Mouse (Mus musculus) liver, embryonic 16.5 days (tissue): Measurements from ENCODE around the gene Tnfsf9. TPM values are rescaled to one million over a fixed set of nuclear protein-coding genes. Genes with fewer than 3 reads are reported as not detected.

Source experiments
- ATAC-seq: fragments of 200-750 bp; cut with Nextera tagmentation; 2 replicates; pipeline ENCODE4 v1.8.0; 2017; ENCODE audit warnings: low read depth, mild to moderate bottlenecking, moderate number of reproducible peaks, moderate library complexity
- H3K27ac ChIP-seq: fragments of 300-500 bp; sonication (generic); 2 replicates; pipeline ENCODE4 v1.5.1; 2014; ENCODE audit warnings: mild to moderate bottlenecking, low read length
- H3K27me3 ChIP-seq: fragments of 300-500 bp; sonication (generic); 2 replicates; pipeline ENCODE4 v1.6.1; 2014; ENCODE audit warnings: low read depth, low read length, mixed read lengths; ENCODE audit not compliant: control insufficient read depth, insufficient read depth
- H3K36me3 ChIP-seq: fragments of 300-500 bp; sonication (generic); 2 replicates; pipeline ENCODE4 v1.6.1; 2014; ENCODE audit warnings: mild to moderate bottlenecking; ENCODE audit not compliant: control insufficient read depth, insufficient read depth
- H3K4me1 ChIP-seq: fragments of 300-500 bp; sonication (generic); 2 replicates; pipeline ENCODE4 v1.6.1; 2014; ENCODE audit warnings: low read depth, low read length, mixed read lengths; ENCODE audit not compliant: control insufficient read depth
- H3K4me2 ChIP-seq: fragments of 300-500 bp; sonication (generic); 2 replicates; pipeline ENCODE4 v1.6.1; 2014; ENCODE audit warnings: low read depth, low read length, mixed read lengths
- H3K4me3 ChIP-seq: fragments of 300-500 bp; sonication (generic); 2 replicates; pipeline ENCODE4 v1.5.1; 2014; ENCODE audit warnings: low read depth, mild to moderate bottlenecking, low read length
- H3K9ac ChIP-seq: fragments of 300-500 bp; sonication (generic); 2 replicates; pipeline ENCODE4 v1.6.1; 2014; ENCODE audit warnings: low read depth, low read length
- H3K9me3 ChIP-seq: fragments of 300-500 bp; sonication (generic); replicated peaks from 2 replicates; pipeline ENCODE4 v1.6.1; 2016; ENCODE audit warnings: low read length; ENCODE audit not compliant: control insufficient read depth
- WGBS: fragments of 180-500 bp; shearing (Covaris S2); extraction: QIAGEN DNeasy Blood & Tissue Kit; methylation state at CpG from one replicate; pipeline ENCODE4 v1.1.7; 2014; ENCODE audit not compliant: insufficient replicate concordance; 5-methylcytosine and 5-hydroxymethylcytosine counted together
- polyA plus RNA-seq: library from polyadenylated mRNA; unstranded; fragments of >200 nt; fragmentation: Nextera tagmentation; extraction: Ambion mirVana; gene quantifications from 2 replicates; pipeline ENCODE4 v1.2.1, GENCODE M21; 2015

Gene Tnfsf9
- polyA plus RNA-seq, 1 experiment from 2014 or later: 0.67 TPM

DNA sequence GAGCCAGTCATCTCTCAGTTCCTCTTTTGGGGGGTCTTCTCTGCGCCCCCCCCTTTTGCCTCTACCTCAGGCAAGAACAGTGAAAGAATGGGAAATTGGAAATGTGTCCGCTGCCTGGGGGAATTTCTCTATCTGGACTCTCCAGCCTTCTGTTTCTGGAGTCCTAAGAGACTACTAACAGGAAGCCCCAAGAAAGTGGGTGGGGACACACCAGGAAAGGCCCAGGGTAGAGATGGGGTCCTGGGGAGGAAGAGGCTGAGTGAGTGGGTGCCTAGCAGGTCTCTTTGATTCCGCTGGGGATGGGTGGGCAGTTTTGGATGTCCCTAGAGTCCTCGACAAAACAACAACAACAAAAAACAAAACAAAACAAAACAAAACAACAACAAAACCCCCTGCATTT, 629 bp upstream of the Tnfsf9 start:
- WGBS: 23% methylated on average over 4 of the region's 4 CpGs
- peak overlapping the region; percentile 66; the same call in 1 of the 2 replicates for H3K4me2 ChIP-seq
- no peak for ATAC-seq
- no peak overlapping the region for H3K4me3 ChIP-seq
- H3K27me3 ChIP-seq: peaks cover 20% of the 10 kb centered on the region
- no peaks in the 10 kb centered on the region for H3K9me3 ChIP-seq
- no peak overlapping the region for H3K9ac ChIP-seq
- no peaks in the 10 kb centered on the region; the same call in none of the 2 replicates for H3K4me1 ChIP-seq
- H3K36me3 ChIP-seq: no peaks in the 10 kb centered on the region
- no peak overlapping the region for H3K27ac ChIP-seq

DNA sequence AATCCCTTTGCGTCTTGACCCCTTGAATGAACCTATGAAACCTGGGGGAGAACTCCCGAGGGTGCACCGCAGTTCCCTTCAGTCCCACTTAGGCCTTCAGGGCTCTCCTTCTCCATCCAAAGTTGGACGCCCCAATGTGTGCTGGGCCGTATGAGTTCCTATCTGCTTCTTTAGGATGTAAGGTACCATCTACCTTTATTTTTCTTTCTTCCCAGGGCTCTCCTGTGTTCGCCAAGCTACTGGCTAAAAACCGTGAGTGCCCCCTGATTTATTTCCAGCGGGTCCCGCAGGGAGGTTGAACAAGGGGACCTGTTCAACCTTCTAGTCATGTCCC, 877 bp downstream of the Tnfsf9 start:
- H3K36me3 ChIP-seq: no peaks in the 10 kb centered on the region
- no peak for ATAC-seq
- 15% methylated on average over 9 of the region's 9 CpGs for WGBS

DNA sequence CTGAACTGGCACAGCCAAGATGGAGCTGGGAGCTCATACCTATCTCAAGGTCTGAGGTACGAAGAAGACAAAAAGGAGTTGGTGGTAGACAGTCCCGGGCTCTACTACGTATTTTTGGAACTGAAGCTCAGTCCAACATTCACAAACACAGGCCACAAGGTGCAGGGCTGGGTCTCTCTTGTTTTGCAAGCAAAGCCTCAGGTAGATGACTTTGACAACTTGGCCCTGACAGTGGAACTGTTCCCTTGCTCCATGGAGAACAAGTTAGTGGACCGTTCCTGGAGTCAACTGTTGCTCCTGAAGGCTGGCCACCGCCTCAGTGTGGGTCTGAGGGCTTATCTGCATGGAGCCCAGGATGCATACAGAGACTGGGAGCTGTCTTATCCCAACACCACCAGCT, 1.9 kb downstream of the Tnfsf9 start:
- Histone ChIP-seq H3K4me1 (no peaks in the 10 kb centered on the region; the same call in none of the 2 replicates), H3K9ac (no peak overlapping the region), H3K27ac (no peak overlapping the region), H3K27me3 (peaks cover 20% of the 10 kb centered on the region), H3K4me2 (no peak overlapping the region), H3K36me3 (no peaks in the 10 kb centered on the region), H3K4me3 (no peak overlapping the region), H3K9me3 (no peaks in the 10 kb centered on the region)
- 58% methylated on average over 5 of the region's 5 CpGs for WGBS
- ATAC-seq: no peak

More for the DNA sequence above, 877 bp downstream of the Tnfsf9 start:
- no peaks in the 10 kb centered on the region; the same call in none of the 2 replicates for H3K4me1 ChIP-seq
- H3K27ac ChIP-seq: no peak overlapping the region
- no peak overlapping the region for H3K9ac ChIP-seq
- peak overlapping the region; percentile 55 for H3K4me3 ChIP-seq
- no peaks in the 10 kb centered on the region for H3K9me3 ChIP-seq
- H3K27me3 ChIP-seq: peaks cover 20% of the 10 kb centered on the region
- peak overlapping the region; percentile 66 for H3K4me2 ChIP-seq

- ATAC-seq: no peak
- 57% methylated on average over 7 of the region's 7 CpGs for WGBS
- H3K27ac ChIP-seq: no peak overlapping the region
- no peaks in the 10 kb centered on the region; the same call in none of the 2 replicates for H3K4me1 ChIP-seq
- H3K9me3 ChIP-seq: no peaks in the 10 kb centered on the region
- H3K9ac ChIP-seq: no peak overlapping the region
- H3K4me3 ChIP-seq: no peak overlapping the region
- H3K4me2 ChIP-seq: no peak overlapping the region
- peaks cover 20% of the 10 kb centered on the region for H3K27me3 ChIP-seq
- no peaks in the 10 kb centered on the region for H3K36me3 ChIP-seq
Observed at GRCm38 (mm10) chr17:57108040-57108665, 3.0 kb downstream of the Tnfsf9 start.

DNA sequence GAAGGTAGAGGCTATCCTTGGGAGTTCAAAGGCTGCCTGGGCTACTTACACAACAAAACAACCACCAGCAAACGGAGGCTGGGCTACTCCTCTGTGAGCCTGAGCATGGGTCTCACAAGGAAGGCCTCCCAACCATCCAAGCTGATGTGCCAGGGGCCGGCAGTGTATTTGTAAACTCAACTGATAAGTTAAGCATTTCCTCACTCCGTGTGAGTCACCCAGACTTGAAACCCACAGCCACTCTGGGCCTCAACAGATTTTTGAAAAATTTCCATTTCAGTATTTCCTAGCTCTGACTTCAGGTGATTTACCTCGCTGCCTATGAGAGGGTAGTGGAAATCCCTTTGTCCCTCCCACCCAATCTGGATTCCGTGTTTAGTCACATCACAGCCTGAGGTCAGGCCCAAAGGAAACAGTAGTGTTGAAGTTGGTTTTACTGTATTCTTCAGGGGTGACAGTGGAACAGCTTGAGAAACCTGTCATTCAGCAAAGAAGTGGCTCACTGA, 3.6 kb downstream of the Tnfsf9 start:
- Histone ChIP-seq H3K4me1 (no peaks in the 10 kb centered on the region; the same call in none of the 2 replicates), H3K9ac (no peak overlapping the region), H3K27ac (no peak overlapping the region), H3K9me3 (no peaks in the 10 kb centered on the region), H3K4me2 (no peak overlapping the region), H3K27me3 (peaks cover 20% of the 10 kb centered on the region), H3K4me3 (no peak overlapping the region), H3K36me3 (no peaks in the 10 kb centered on the region)
- WGBS: 37% methylated on average over 5 of the region's 5 CpGs
- ATAC-seq: no peak

GRCm38 (mm10) chr17:57110005-57110404, 4.9 kb downstream of the Tnfsf9 start:
- Histone ChIP-seq H3K36me3 (no peaks in the 10 kb centered on the region), H3K4me3 (no peak overlapping the region), H3K27me3 (peaks cover 14% of the 10 kb centered on the region), H3K4me2 (no peak overlapping the region), H3K27ac (no peak overlapping the region), H3K9me3 (no peaks in the 10 kb centered on the region), H3K4me1 (no peaks in the 10 kb centered on the region; the same call in none of the 2 replicates), H3K9ac (no peak overlapping the region)
- WGBS: 20% methylated on average over 1 of the region's 1 CpGs
- no peak for ATAC-seq

- Histone ChIP-seq H3K4me3 (no peak overlapping the region), H3K9ac (no peak overlapping the region), H3K36me3 (no peaks in the 10 kb centered on the region), H3K4me2 (no peak overlapping the region), H3K27ac (no peak overlapping the region), H3K27me3 (no peaks in the 10 kb centered on the region; the same call in 1 of the 2 replicates), H3K9me3 (no peaks in the 10 kb centered on the region), H3K4me1 (no peaks in the 10 kb centered on the region)
- 50% methylated on average over 10 of the region's 10 CpGs for WGBS
- no peak for ATAC-seq
Observed at GRCm38 (mm10) chr17:57112768-57113474, 7.8 kb downstream of the Tnfsf9 start.

GRCm38 (mm10) chr17:57116801-57117200, 11.7 kb downstream of the Tnfsf9 start:
- no peaks in the 10 kb centered on the region for H3K9me3 ChIP-seq
- ATAC-seq: no peak
- H3K4me1 ChIP-seq: peaks cover 7% of the 10 kb centered on the region
- H3K36me3 ChIP-seq: no peaks in the 10 kb centered on the region
- 59% methylated on average over 2 of the region's 2 CpGs for WGBS
- no peak overlapping the region for H3K4me3 ChIP-seq
- H3K9ac ChIP-seq: no peak overlapping the region
- H3K27ac ChIP-seq: no peak overlapping the region
- H3K27me3 ChIP-seq: no peaks in the 10 kb centered on the region; the same call in 1 of the 2 replicates
- H3K4me2 ChIP-seq: no peak overlapping the region
